Mouse (Mus musculus): ENCODE results near the gene Lamtor1.

GRCm38 (mm10) chr7:101910138-101910537 lies 4.4 kb downstream of the Lamtor1 start:
- no peak for TF ChIP-seq POLR2A (IDR thresholded peaks at IDR 0.05; ENCODE audit: low read depth, low read length)
- no peak for TF ChIP-seq CTCF (IDR thresholded peaks at IDR 0.05; ENCODE audit: borderline replicate concordance, insufficient read depth, low read length)

Measured in embryonic fibroblast, embryonic 13.5 days (primary cell).